Mouse (Mus musculus) liver, embryonic 12.5 days (tissue): ENCODE data around the gene Fcho2. TPM values are rescaled to one million over a fixed set of nuclear protein-coding genes. Genes with fewer than 3 reads are reported as not detected.

Experiments
- ATAC-seq: fragments of 200-750 bp; cut with Nextera tagmentation; 2 replicates; pipeline ENCODE4 v1.8.0; 2017; ENCODE audit warnings: moderate number of reproducible peaks, mild to moderate bottlenecking, moderate library complexity
- H3K27ac ChIP-seq: fragments of 300-500 bp; sonication (generic); 2 replicates; pipeline ENCODE4 v1.5.1; 2016; ENCODE audit warnings: mild to moderate bottlenecking
- H3K27me3 ChIP-seq: fragments of 300-500 bp; sonication (generic); replicated peaks from 2 replicates; pipeline ENCODE4 v1.6.1; 2016; ENCODE audit warnings: mild to moderate bottlenecking, moderate library complexity
- H3K36me3 ChIP-seq: fragments of 300-500 bp; sonication (generic); 2 replicates; pipeline ENCODE4 v1.6.1; 2016; ENCODE audit warnings: mild to moderate bottlenecking, moderate library complexity
- H3K4me1 ChIP-seq: fragments of 300-500 bp; sonication (generic); 2 replicates; pipeline ENCODE4 v1.6.1; 2016
- H3K4me2 ChIP-seq: fragments of 300-500 bp; sonication (generic); 2 replicates; pipeline ENCODE4 v1.6.1; 2016; ENCODE audit warnings: mild to moderate bottlenecking, moderate library complexity
- H3K4me3 ChIP-seq: fragments of 300-500 bp; sonication (generic); 2 replicates; pipeline ENCODE4 v1.5.1; 2016; ENCODE audit warnings: mild to moderate bottlenecking, moderate library complexity
- H3K9ac ChIP-seq: fragments of 300-500 bp; sonication (generic); 2 replicates; pipeline ENCODE4 v1.6.1; 2016; ENCODE audit warnings: mild to moderate bottlenecking, moderate library complexity
- H3K9me3 ChIP-seq: fragments of 300-500 bp; sonication (generic); replicated peaks from 2 replicates; pipeline ENCODE4 v1.6.1; 2016; ENCODE audit warnings: mild to moderate bottlenecking, moderate library complexity
- WGBS: fragments of 180-500 bp; shearing (Covaris S2); methylation state at CpG from one replicate; pipeline ENCODE4 v1.1.7; 2016; ENCODE audit not compliant: insufficient replicate concordance; 5-methylcytosine and 5-hydroxymethylcytosine counted together
- polyA plus RNA-seq: library from polyadenylated mRNA; unstranded; fragments of >200 nt; fragmentation: Nextera tagmentation; extraction: Ambion mirVana; gene quantifications from 2 replicates; pipeline ENCODE4 v1.2.1, GENCODE M21; 2016

Fcho2 gene
- polyA plus RNA-seq, 1 experiment from 2014 or later = 29.4 TPM

DNA sequence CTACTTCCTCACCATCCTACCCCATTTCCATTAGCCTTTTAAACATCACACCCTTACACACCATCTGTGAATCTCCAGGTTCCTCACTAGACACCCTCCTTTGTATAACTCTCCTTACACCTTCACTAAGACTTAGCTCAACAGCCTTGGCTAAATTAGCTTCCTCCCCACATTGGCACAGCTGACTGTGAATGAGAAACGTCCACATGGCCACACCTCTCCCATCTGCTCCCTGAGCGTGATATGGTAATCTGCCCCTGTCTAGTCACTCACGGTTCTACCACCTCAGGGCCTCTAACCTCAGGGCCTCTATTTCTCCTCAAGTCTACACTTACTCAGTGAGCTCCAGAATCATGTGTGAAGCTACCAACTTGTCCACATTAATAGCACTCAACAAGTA lies 82.0 kb downstream of the Fcho2 start:
- Histone ChIP-seq H3K4me1 (peaks cover 8% of the 10 kb centered on the region; the same call in 1 of the 2 replicates), H3K4me2 (no peak overlapping the region), H3K27ac (no peak overlapping the region), H3K9me3 (no peaks in the 10 kb centered on the region), H3K9ac (no peak overlapping the region), H3K4me3 (no peak overlapping the region), H3K36me3 (peaks cover 73% of the 10 kb centered on the region), H3K27me3 (no peaks in the 10 kb centered on the region)
- peak; percentile 62; the same call in 1 of the 2 replicates for ATAC-seq
- WGBS = 24% methylated on average over 3 of the region's 3 CpGs

GRCm38 (mm10) chr13:98729271-98730062 lies 85.8 kb downstream of the Fcho2 start:
- H3K4me3 ChIP-seq = no peak overlapping the region
- peaks cover 13% of the 10 kb centered on the region; the same call in 1 of the 2 replicates for H3K4me1 ChIP-seq
- H3K27me3 ChIP-seq = no peaks in the 10 kb centered on the region
- H3K9me3 ChIP-seq = no peaks in the 10 kb centered on the region
- no peak for ATAC-seq
- WGBS = 67% methylated on average over 1 of the region's 1 CpGs
- peaks cover 90% of the 10 kb centered on the region for H3K36me3 ChIP-seq
- H3K4me2 ChIP-seq = no peak overlapping the region
- H3K9ac ChIP-seq = no peak overlapping the region
- H3K27ac ChIP-seq = no peak overlapping the region

GRCm38 (mm10) chr13:98726494-98726893 lies 88.8 kb downstream of the Fcho2 start:
- Histone ChIP-seq H3K27ac (no peak overlapping the region), H3K4me1 (peaks cover 13% of the 10 kb centered on the region), H3K36me3 (peaks cover 77% of the 10 kb centered on the region), H3K9me3 (no peaks in the 10 kb centered on the region), H3K27me3 (no peaks in the 10 kb centered on the region), H3K9ac (no peak overlapping the region), H3K4me3 (no peak overlapping the region), H3K4me2 (no peak overlapping the region)
- ATAC-seq = peak; percentile 59; the same call in 1 of the 2 replicates
- WGBS = 58% methylated on average over 4 of the region's 4 CpGs

- peak; percentile 58; the same call in 1 of the 2 replicates for ATAC-seq
- Histone ChIP-seq H3K9me3 (no peaks in the 10 kb centered on the region), H3K9ac (no peak overlapping the region), H3K4me1 (peaks cover 13% of the 10 kb centered on the region), H3K4me2 (no peak overlapping the region), H3K27me3 (no peaks in the 10 kb centered on the region), H3K27ac (no peak overlapping the region), H3K4me3 (no peak overlapping the region), H3K36me3 (peaks cover 56% of the 10 kb centered on the region)
- 52% methylated on average over 1 of the region's 1 CpGs for WGBS
Measured at GRCm38 (mm10) chr13:98723430-98723829, 91.8 kb downstream of the Fcho2 start.

DNA sequence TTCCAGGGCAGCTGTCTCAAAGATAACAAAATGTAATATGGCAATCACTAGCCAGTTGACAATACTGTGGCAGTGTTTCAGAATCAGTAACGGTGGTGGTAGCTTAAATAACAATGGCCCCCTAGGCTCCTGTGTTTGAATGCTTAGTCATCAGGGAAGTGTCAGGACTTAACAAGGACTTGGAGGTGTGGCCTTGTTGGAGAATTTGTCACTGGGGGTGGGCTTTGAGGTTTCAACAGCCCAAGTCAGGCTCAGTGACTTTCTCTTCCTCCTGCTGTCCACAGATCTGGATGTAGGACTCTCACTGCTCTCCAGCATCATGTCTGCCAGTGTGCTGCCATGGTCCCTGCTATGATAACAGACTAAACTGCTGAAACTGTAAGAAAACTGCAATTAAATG lies 93.0 kb downstream of the Fcho2 start:
- no peak overlapping the region for H3K4me3 ChIP-seq
- no peak overlapping the region for H3K9ac ChIP-seq
- H3K27me3 ChIP-seq = no peaks in the 10 kb centered on the region
- no peak for ATAC-seq
- peaks cover 45% of the 10 kb centered on the region for H3K36me3 ChIP-seq
- peaks cover 13% of the 10 kb centered on the region for H3K4me1 ChIP-seq
- H3K9me3 ChIP-seq = no peaks in the 10 kb centered on the region
- no peak overlapping the region for H3K4me2 ChIP-seq
- whole genome bisulfite sequencing = 68% methylated on average over 1 of the region's 1 CpGs
- no peak overlapping the region for H3K27ac ChIP-seq

- H3K4me2 ChIP-seq = no peak overlapping the region
- 86% methylated on average over 8 of the region's 8 CpGs for WGBS
- peaks cover 3% of the 10 kb centered on the region; the same call in 1 of the 2 replicates for H3K36me3 ChIP-seq
- H3K9ac ChIP-seq = no peak overlapping the region
- no peak overlapping the region for H3K27ac ChIP-seq
- no peak for ATAC-seq
- H3K27me3 ChIP-seq = no peaks in the 10 kb centered on the region
- no peaks in the 10 kb centered on the region for H3K9me3 ChIP-seq
- no peak overlapping the region for H3K4me3 ChIP-seq
- H3K4me1 ChIP-seq = no peaks in the 10 kb centered on the region
Measured at GRCm38 (mm10) chr13:98716176-98716575, 99.1 kb downstream of the Fcho2 start.

DNA sequence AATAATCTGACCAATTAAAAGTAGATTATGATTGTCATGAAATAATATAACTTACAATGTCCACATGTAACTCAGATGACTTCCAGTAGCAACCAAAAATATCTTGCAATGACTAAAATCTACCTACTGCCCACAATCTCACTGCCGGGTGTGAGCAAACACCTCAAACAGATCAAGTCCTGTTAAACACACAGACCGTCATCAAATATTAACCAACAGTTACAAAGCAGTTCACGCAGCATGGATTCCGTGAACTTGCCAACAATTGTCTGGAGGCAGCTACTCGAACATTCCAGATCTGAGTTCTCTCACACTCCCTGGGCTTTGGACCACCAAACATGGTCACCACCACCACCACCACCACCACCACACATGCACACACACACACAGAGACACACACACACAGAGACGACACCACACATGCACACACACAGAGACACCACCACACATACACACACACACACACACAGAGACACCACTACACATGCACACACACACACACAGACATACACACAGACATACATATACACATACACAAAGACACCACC lies 99.7 kb downstream of the Fcho2 start:
- Histone ChIP-seq H3K9ac (no peak overlapping the region), H3K36me3 (no peaks in the 10 kb centered on the region), H3K27ac (no peak overlapping the region), H3K4me3 (no peak overlapping the region), H3K4me2 (no peak overlapping the region), H3K27me3 (no peaks in the 10 kb centered on the region), H3K9me3 (no peaks in the 10 kb centered on the region), H3K4me1 (no peaks in the 10 kb centered on the region)
- WGBS = 81% methylated on average over 6 of the region's 6 CpGs
- no peak for ATAC-seq

DNA sequence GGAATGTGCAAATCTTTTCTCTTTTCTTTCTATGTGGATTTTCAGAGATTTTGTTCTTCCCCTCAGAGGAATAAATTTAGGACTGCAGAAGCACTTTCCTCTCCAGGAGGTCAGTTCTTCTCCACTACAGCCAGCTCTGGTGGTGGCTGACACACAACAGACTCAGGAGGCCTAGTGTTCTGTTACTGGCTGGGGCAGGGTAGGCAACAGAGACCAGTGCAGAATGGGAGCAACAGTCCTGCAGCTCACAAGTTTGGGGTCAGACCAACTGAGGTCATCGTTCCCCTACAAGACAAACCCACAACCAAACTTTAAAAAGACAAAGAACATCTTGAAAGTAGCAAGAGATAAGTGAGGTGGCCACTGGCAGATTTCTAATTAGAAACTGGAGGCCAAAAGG lies 104.6 kb downstream of the Fcho2 start:
- H3K4me2 ChIP-seq = no peak overlapping the region
- no peak overlapping the region for H3K9ac ChIP-seq
- H3K4me3 ChIP-seq = no peak overlapping the region
- no peak for ATAC-seq
- no peaks in the 10 kb centered on the region for H3K36me3 ChIP-seq
- WGBS = 66% methylated on average over 1 of the region's 1 CpGs
- H3K9me3 ChIP-seq = no peaks in the 10 kb centered on the region
- no peaks in the 10 kb centered on the region for H3K4me1 ChIP-seq
- H3K27ac ChIP-seq = no peak overlapping the region
- no peaks in the 10 kb centered on the region for H3K27me3 ChIP-seq

GRCm38 (mm10) chr13:98710236-98710635 lies 105.0 kb downstream of the Fcho2 start:
- Histone ChIP-seq H3K27ac (no peak overlapping the region), H3K4me3 (no peak overlapping the region), H3K4me2 (no peak overlapping the region), H3K4me1 (no peaks in the 10 kb centered on the region), H3K27me3 (no peaks in the 10 kb centered on the region), H3K9me3 (no peaks in the 10 kb centered on the region), H3K36me3 (no peaks in the 10 kb centered on the region), H3K9ac (no peak overlapping the region)
- WGBS = 68% methylated on average over 8 of the region's 8 CpGs
- ATAC-seq = no peak

DNA sequence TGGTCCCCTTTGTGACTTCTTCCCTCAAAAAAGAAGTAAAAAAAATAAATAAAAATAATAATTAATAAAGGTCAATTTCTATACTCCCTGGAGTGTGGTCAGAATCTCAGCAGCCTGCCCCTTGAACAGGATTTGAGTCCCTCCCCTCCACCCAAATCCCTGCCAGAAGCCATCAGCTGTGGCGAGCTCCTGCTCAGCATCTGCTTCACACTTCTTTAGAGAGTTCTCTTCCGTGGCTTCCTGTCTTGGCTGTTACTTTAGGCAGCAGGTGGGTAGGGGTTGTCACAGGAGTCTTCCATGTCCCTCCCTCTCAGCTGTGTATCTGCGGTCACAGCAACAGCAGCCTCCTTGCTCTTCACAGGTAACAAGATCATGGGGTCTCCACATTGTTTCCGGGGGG lies 109.7 kb downstream of the Fcho2 start:
- Histone ChIP-seq H3K27ac (no peak overlapping the region), H3K9ac (no peak overlapping the region), H3K36me3 (no peaks in the 10 kb centered on the region), H3K4me2 (no peak overlapping the region), H3K27me3 (no peaks in the 10 kb centered on the region), H3K4me1 (no peaks in the 10 kb centered on the region), H3K4me3 (no peak overlapping the region), H3K9me3 (no peaks in the 10 kb centered on the region)
- no peak for ATAC-seq
- WGBS = 57% methylated on average over 4 of the region's 4 CpGs

DNA sequence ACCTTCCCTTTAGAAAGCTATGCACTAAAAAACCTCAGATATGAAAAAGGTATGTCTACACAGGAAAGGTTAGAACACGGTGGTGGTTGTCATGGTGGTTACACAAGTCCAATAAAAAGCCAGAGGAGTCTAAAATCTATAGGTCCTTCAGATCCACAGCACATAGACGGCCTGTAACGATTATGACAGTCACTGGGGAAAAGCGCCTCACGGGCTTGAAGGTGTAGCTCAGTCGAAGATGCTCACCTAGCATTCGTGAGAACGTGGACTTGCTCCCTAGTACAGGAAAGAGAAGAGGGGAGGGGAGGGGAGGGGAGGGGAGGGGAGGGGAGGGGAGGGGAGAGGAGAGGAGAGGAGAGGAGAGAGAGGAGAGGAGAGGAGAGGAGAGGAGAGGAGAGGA lies 111.5 kb downstream of the Fcho2 start:
- ATAC-seq = no peak
- Histone ChIP-seq H3K4me3 (no peak overlapping the region), H3K9ac (no peak overlapping the region), H3K9me3 (no peaks in the 10 kb centered on the region), H3K4me2 (no peak overlapping the region), H3K27ac (no peak overlapping the region), H3K4me1 (no peaks in the 10 kb centered on the region), H3K27me3 (0 out of 2 replicates have a peak, but pooled peaks cover 7% of the 10 kb centered on the region), H3K36me3 (no peaks in the 10 kb centered on the region)
- WGBS = 74% methylated on average over 8 of the region's 8 CpGs

DNA sequence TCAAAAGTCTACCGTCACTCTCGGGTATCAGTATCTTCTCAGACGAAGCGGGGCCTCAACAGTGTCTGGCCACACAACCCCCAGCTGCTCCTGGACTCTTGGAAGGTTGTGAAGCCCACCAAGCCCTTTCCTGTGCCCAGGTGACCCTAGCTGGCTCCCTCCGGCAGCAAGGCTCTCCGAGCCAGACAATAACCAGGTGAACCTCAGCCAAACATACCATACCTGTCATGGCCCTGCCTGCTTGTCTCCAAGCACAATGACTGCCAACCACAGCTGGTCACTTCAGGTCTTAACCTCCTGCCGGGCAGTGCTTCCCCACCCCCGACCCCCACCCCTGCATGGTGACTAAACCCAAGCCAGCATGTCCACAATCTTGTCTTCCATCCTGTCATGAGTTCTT lies 112.9 kb downstream of the Fcho2 start:
- 72% methylated on average over 8 of the region's 8 CpGs for WGBS
- no peak for ATAC-seq
- no peak overlapping the region for H3K4me3 ChIP-seq
- no peaks in the 10 kb centered on the region for H3K4me1 ChIP-seq
- no peak overlapping the region for H3K27ac ChIP-seq
- H3K27me3 ChIP-seq = peaks cover 7% of the 10 kb centered on the region; the same call in 1 of the 2 replicates
- H3K4me2 ChIP-seq = no peak overlapping the region
- no peaks in the 10 kb centered on the region for H3K36me3 ChIP-seq
- H3K9me3 ChIP-seq = no peaks in the 10 kb centered on the region
- H3K9ac ChIP-seq = no peak overlapping the region
